Mouse (Mus musculus): ENCODE data around the gene Prom2. TPM values are rescaled to one million over a fixed set of nuclear protein-coding genes. Genes with fewer than 3 reads are reported as not detected.

Gene Prom2
- 0.04 TPM for polyA plus RNA-seq (2017; shearing (Covaris generic))

DNA sequence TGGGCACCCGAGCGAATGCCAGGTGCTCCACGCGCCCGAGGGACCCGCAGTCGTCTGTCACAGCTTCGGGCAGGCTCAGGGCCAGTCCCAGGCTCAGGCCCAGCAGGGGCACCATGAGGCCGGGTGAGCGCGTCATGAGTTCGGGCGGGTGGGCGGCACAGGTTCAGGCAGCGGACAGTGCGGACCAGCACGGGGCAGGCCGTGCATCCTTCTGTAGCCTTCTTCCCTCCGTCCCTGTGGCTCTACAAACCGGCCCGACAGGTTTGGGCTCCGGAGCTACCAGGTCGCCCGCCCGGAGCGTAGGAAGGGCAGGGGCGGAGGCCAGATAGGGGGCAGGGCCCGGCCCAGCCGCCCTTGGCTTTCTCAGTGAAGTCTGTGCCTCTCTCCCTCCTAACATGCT lies at the start of gene Prom2:
TSS of gene Prom2 (minus strand) at position 283 of the 400 bp plus-strand sequence.

DNA sequence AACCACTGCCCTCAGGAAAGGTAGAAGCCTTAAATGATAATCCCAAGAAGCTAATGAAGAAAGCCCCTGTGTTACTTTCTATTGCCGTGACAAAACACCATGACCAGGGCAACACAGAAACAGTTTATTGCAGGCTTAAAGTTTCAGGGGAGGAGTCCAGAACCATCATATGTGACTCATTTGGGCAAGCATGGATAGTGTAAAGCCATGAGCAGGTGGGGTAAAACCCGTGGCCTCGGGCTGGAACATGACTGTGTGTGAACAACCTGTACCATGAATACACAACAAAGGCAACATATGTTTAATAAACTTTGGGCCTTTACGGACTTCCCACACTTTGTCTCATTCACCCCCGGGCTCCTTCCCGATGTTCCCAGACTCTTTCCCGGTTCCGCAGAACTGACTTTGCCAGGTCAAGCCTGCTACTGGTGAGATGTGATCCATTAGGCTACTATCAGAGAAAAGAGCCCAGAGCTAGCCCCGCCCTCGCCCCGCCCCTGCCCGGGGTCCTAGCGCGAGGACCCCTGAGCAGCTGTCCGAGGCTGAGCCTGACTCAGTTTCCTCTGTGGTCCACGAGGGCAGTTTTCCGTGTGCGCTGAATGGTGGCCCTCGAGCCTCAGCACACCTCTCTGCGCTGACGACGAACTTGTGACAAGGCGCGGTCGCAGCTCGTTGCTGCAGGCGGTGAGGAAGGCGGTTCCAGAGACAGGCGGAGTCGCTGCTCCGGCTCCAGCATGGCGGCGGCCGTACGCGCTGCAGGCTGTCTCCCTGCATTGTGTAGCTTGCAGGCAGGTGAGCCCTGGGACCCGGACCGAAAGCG lies 45.6 kb upstream of the Prom2 start, which contains the start of the genes Zfp661 and Mrps5:
TSS of gene Zfp661 (minus strand) at position 401 of the 820 bp plus-strand sequence.
TSS of gene Mrps5 (plus strand) at position 529 of the 820 bp plus-strand sequence.

DNA sequence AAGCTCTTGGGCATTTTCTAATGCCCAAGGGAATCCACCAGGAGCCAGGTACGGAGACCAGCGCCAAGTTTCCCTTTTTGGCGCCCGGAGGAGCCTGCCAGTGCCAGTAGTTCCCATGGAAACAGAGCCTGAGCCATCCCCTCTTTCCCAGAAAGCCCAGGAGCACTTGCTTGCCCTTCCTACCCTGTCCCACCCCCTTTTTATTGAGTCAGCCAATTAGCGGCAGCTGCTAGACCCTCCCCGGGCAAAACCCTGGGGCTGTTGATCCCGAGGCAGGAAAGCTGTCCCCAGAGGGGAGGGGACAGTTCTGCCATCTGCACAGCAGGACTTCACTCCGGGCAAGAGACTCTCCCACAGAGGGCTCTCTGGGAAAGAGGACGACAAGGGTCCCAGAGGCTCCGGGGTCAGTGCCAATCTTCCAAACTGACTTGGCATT lies 19.2 kb downstream of the Prom2 start, which contains the start of gene Kcnip3:
TSS of gene Kcnip3 (minus strand) at position 89 of the 436 bp plus-strand sequence.

Other genes starting within 250 kb of the Prom2 start
- 433 TPM for gene Dusp2, start 205.3 kb downstream of the Prom2 start, polyA plus RNA-seq (2017; shearing (Covaris generic))
- 0.44 TPM for gene Astl, start 202.8 kb downstream of the Prom2 start, polyA plus RNA-seq (2017; shearing (Covaris generic))
- 0.07 TPM for gene Adra2b, start 178.3 kb downstream of the Prom2 start, polyA plus RNA-seq (2017; shearing (Covaris generic))
- gene Gpat2, start 116.3 kb downstream of the Prom2 start, polyA plus RNA-seq (2017; shearing (Covaris generic)) = 0.68 TPM
- gene Fahd2a, start 96.9 kb downstream of the Prom2 start, polyA plus RNA-seq (2017; shearing (Covaris generic)) = 29.0 TPM
- gene Kcnip3, start 19.4 kb downstream of the Prom2 start, polyA plus RNA-seq (2017; shearing (Covaris generic)) = not detected
- 3.8 TPM for gene Zfp661, start 45.6 kb upstream of the Prom2 start, polyA plus RNA-seq (2017; shearing (Covaris generic))
- gene Mrps5, start 45.8 kb upstream of the Prom2 start, polyA plus RNA-seq (2017; shearing (Covaris generic)) = 142 TPM
- not detected for gene Mal, start 115.2 kb upstream of the Prom2 start, polyA plus RNA-seq (2017; shearing (Covaris generic))
- gene Mall, start 188.5 kb upstream of the Prom2 start, polyA plus RNA-seq (2017; shearing (Covaris generic)) = not detected
- 0.44 TPM for gene Nphp1, start 247.4 kb upstream of the Prom2 start, polyA plus RNA-seq (2017; shearing (Covaris generic))

All from CD4-positive, CD25-positive, alpha-beta regulatory T cell (primary cell).